In the genomic region with DNA sequence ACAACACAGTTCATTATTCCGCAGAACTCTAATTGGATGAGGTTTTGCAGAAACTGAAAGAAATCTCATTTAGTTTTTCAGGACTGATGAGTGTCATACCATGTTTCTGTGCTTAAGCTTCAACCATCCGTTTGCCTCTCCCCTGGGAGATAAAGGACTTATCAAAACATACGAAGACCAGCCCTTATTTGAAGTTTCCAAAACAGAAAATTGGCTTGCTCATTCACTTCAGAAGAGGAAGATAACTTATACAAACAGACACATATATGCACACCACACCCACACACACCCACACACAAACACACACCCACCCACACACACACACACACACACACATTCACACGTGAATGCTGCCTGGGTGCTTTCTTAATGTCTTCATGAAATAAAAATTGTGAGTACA, we compare ENCODE assay signal across 30 mouse cellular contexts. TPM values are rescaled to one million over a fixed set of nuclear protein-coding genes. Genes with fewer than 3 reads are reported as not detected.
DNase-seq lines count a peak whose midpoint lies in the region; ATAC-seq lines count a peak whose summit lies in the region.
"Had no signal": no experiment of that assay in that cellular context is flagged by ENCODE, and none has a peak within 500 bp of the region (broad histone marks: within the 10 kb centered on the region; RNA-seq: fewer than 3 reads in every experiment).

No protein-coding gene starts in this region.

- H3K9me3 ChIP-seq in liver, embryonic 13.5 days (replicated peaks) = no peaks in the 10 kb centered on the region
- no peaks in the 10 kb centered on the region for H3K9me3 ChIP-seq in liver, embryonic 16.5 days (replicated peaks; ENCODE audit: control insufficient read depth, low read length)
- no peaks in the 10 kb centered on the region for H3K9me3 ChIP-seq in forebrain, embryonic 16.5 days (ENCODE audit: control insufficient read depth, low read length)
- H3K9me3 ChIP-seq: forebrain, embryonic 10.5 days; forebrain, embryonic 13.5 days; G1E; heart, embryonic 12.5 days; heart, embryonic 15.5 days; hindbrain, embryonic 10.5 days had no signal

- no peak overlapping the region for H3K4me2 ChIP-seq in liver, embryonic 13.5 days
- H3K4me2 ChIP-seq in liver, embryonic 16.5 days (ENCODE audit: low read depth, low read length) = no peak overlapping the region
- no peak overlapping the region for H3K4me2 ChIP-seq in forebrain, embryonic 16.5 days (ENCODE audit: low read length)
- H3K4me2 ChIP-seq: forebrain, embryonic 13.5 days; heart, embryonic 12.5 days; heart, embryonic 15.5 days; hindbrain, embryonic 14.5 days had no signal

- H3K9ac ChIP-seq in liver, embryonic 13.5 days = no peak overlapping the region
- H3K9ac ChIP-seq in liver, embryonic 16.5 days (ENCODE audit: low read depth, low read length) = no peak overlapping the region
- no peak overlapping the region for H3K9ac ChIP-seq in forebrain, embryonic 16.5 days (replicated peaks; ENCODE audit: low read depth, low read length)
- H3K9ac ChIP-seq: forebrain, embryonic 13.5 days; forebrain, postnatal 0 days; heart, embryonic 12.5 days; heart, embryonic 15.5 days; hindbrain, embryonic 14.5 days had no signal

- H3K27me3 ChIP-seq in liver, embryonic 13.5 days = no peaks in the 10 kb centered on the region
- H3K27me3 ChIP-seq in liver, embryonic 16.5 days (ENCODE audit: control insufficient read depth, insufficient read depth, low read depth, low read length) = no peaks in the 10 kb centered on the region
- no peaks in the 10 kb centered on the region for H3K27me3 ChIP-seq in forebrain, embryonic 16.5 days (replicated peaks; ENCODE audit: control insufficient read depth, insufficient read depth, low read length)
- H3K27me3 ChIP-seq: CH12.LX; forebrain, embryonic 13.5 days; heart, embryonic 12.5 days; heart, embryonic 15.5 days; Patski had no signal

- peaks cover 25% of the 10 kb centered on the region for H3K4me1 ChIP-seq in liver, embryonic 13.5 days (replicated peaks)
- no peaks in the 10 kb centered on the region; the same call in 1 of the 2 replicates for H3K4me1 ChIP-seq in liver, embryonic 16.5 days (ENCODE audit: control insufficient read depth, low read depth, low read length)
- H3K4me1 ChIP-seq in forebrain, embryonic 16.5 days (replicated peaks; ENCODE audit: control insufficient read depth, insufficient read depth, low read length) = no peaks in the 10 kb centered on the region
- H3K4me1 ChIP-seq: forebrain, embryonic 10.5 days; forebrain, embryonic 13.5 days; heart, embryonic 12.5 days; heart, embryonic 15.5 days; hindbrain, embryonic 10.5 days had no signal

- H3K27ac ChIP-seq in liver, embryonic 13.5 days = no peak overlapping the region
- H3K27ac ChIP-seq in liver, embryonic 16.5 days (ENCODE audit: low read length) = no peak overlapping the region
- H3K27ac ChIP-seq in forebrain, embryonic 16.5 days (ENCODE audit: low read length) = no peak overlapping the region
- H3K27ac ChIP-seq: forebrain, embryonic 10.5 days; forebrain, embryonic 13.5 days; gastrocnemius, adult 2 months; heart, embryonic 15.5 days; hindbrain, embryonic 10.5 days; hindbrain, embryonic 14.5 days; hindbrain, postnatal 0 days had no signal

- 30% methylated on average over 4 of the region's 4 CpGs for WGBS in liver, embryonic 13.5 days (ENCODE audit: insufficient replicate concordance)
- 36% methylated on average over 4 of the region's 4 CpGs for WGBS in liver, embryonic 16.5 days (ENCODE audit: insufficient replicate concordance)
- 77% methylated on average over 4 of the region's 4 CpGs for WGBS in forebrain, embryonic 16.5 days

- no peak overlapping the region for H3K4me3 ChIP-seq in liver, embryonic 13.5 days (replicated peaks)
- no peak overlapping the region for H3K4me3 ChIP-seq in liver, embryonic 16.5 days (ENCODE audit: low read depth, low read length)
- no peak overlapping the region for H3K4me3 ChIP-seq in forebrain, embryonic 16.5 days (replicated peaks; ENCODE audit: low read length)
- H3K4me3 ChIP-seq: forebrain, embryonic 10.5 days; forebrain, embryonic 13.5 days; gastrocnemius, adult 2 months; heart, embryonic 12.5 days; heart, embryonic 15.5 days; hindbrain, embryonic 10.5 days had no signal

- ATAC-seq in common myeloid progenitor, adult 5-6 weeks (replicated peaks; ENCODE audit: low read depth, poor library complexity, severe bottlenecking) = 0 out of 2 replicates have a peak, but pooled peaks have one; percentile 15
- peak; percentile 77 for ATAC-seq in liver, embryonic 13.5 days (ENCODE audit: low read depth)
- peak; percentile 55 for ATAC-seq in liver, embryonic 16.5 days (ENCODE audit: low read depth)
- ATAC-seq in forebrain, embryonic 16.5 days = no peak
- ATAC-seq: forebrain, embryonic 13.5 days; forebrain, postnatal 0 days; hindbrain, postnatal 0 days; inflammation-experienced regulatory T-cells, adult 6 months; Patski had no signal

- peak; percentile 8 for DNase-seq in c-Kit-positive CD71-positive TER-119-negative erythroid progenitor cells, embryonic 14.5 days (ENCODE audit: low read depth)
- no peak for DNase-seq in liver, embryonic 13.5 days
- DNase-seq in cerebellum, postnatal 25 days = no peak
- no peak for DNase-seq in embryo, embryonic 10 days (ENCODE audit: low spot score)
- no peak for DNase-seq in layer of hippocampus, adult 9-10 months (ENCODE audit: low spot score)
- DNase-seq: adrenal gland, postnatal 10 days; adrenal gland, postnatal 36 days; cerebellum, adult 11-12 months; cerebellum, adult 8-10 months; cerebellum, postnatal 10 days; forebrain, postnatal 0 days; gastrocnemius, adult 2 months; gastrocnemius, postnatal 25 days; heart, adult 18-20 months; heart, postnatal 10 days; heart, postnatal 36 days had no signal

- no peaks in the 10 kb centered on the region for H3K36me3 ChIP-seq in liver, embryonic 13.5 days
- H3K36me3 ChIP-seq in liver, embryonic 16.5 days (ENCODE audit: control insufficient read depth, insufficient read depth) = no peaks in the 10 kb centered on the region
- H3K36me3 ChIP-seq in forebrain, embryonic 16.5 days (ENCODE audit: control insufficient read depth, insufficient read depth) = no peaks in the 10 kb centered on the region
- H3K36me3 ChIP-seq: forebrain, embryonic 10.5 days; G1E; heart, embryonic 12.5 days; heart, embryonic 15.5 days; hindbrain, embryonic 10.5 days had no signal

RNA-seq across cellular contexts. Expression of a gene that starts 20.8 kb away (rescaled TPM):
- total RNA-seq in common myeloid progenitor, adult 5-6 weeks (2017) = 107 and 112 TPM in 2 replicates
- 8.3 and 8.7 TPM in 2 replicates for polyA plus RNA-seq in liver, embryonic 13.5 days (2015; fragmentation: Nextera tagmentation; extraction: Ambion mirVana)
- 19.2 and 19.5 TPM in 2 replicates for polyA plus RNA-seq in liver, embryonic 16.5 days (2015; fragmentation: Nextera tagmentation; extraction: Ambion mirVana)
- 11.3 and 20.5 TPM in 2 replicates for polyA plus RNA-seq in forebrain, embryonic 16.5 days (2015; fragmentation: Nextera tagmentation; extraction: Ambion mirVana)
- polyA plus RNA-seq: G1E, Patski had no signal
